Mouse (Mus musculus) megakaryocyte, embryonic 14.5 days (primary cell): Measurements from ENCODE around the gene Lrrc75a. TPM values are rescaled to one million over a fixed set of nuclear protein-coding genes. Genes with fewer than 3 reads are reported as not detected.
A peak's percentile ranks its signal among the peaks of the same experiment; 100 is the strongest.

Experiments used
- H3K27me3 ChIP-seq: replicated peaks from 2 replicates; pipeline ENCODE3; 2012; ENCODE audit warnings: inconsistent platforms
- H3K36me3 ChIP-seq: replicated peaks from 2 replicates; pipeline ENCODE3; 2012; ENCODE audit warnings: low read length, inconsistent platforms, mixed read lengths
- H3K4me1 ChIP-seq: 2 replicates; pipeline ENCODE4 v1.6.1; 2012; ENCODE audit warnings: inconsistent platforms
- H3K4me3 ChIP-seq: replicated peaks from 2 replicates; pipeline ENCODE3; 2012; ENCODE audit warnings: moderate library complexity, mild to moderate bottlenecking, inconsistent platforms
- H3K9me3 ChIP-seq: 2 replicates; pipeline ENCODE4 v1.6.1; 2012; ENCODE audit warnings: inconsistent platforms
- FLI1 ChIP-seq: IDR thresholded peaks from 2 replicates; pipeline ENCODE4 v1.6.1; 2012; ENCODE audit warnings: low read length, inconsistent platforms, mixed read lengths
- GATA1 ChIP-seq: IDR thresholded peaks from 3 replicates; pipeline ENCODE4 v1.6.1; 2012; ENCODE audit warnings: mixed read lengths, low read length, inconsistent platforms, borderline replicate concordance
- polyA plus RNA-seq: library from polyadenylated mRNA; stranded (reverse); fragments of >175 nt; gene quantifications from 2 replicates; pipeline ENCODE4 v1.2.3, GENCODE M21; 2012; ENCODE audit warnings: low replicate concordance; ENCODE audit not compliant: insufficient read depth

Gene Lrrc75a
- 4.6 and 8.6 TPM in 2 replicates for polyA plus RNA-seq

DNA sequence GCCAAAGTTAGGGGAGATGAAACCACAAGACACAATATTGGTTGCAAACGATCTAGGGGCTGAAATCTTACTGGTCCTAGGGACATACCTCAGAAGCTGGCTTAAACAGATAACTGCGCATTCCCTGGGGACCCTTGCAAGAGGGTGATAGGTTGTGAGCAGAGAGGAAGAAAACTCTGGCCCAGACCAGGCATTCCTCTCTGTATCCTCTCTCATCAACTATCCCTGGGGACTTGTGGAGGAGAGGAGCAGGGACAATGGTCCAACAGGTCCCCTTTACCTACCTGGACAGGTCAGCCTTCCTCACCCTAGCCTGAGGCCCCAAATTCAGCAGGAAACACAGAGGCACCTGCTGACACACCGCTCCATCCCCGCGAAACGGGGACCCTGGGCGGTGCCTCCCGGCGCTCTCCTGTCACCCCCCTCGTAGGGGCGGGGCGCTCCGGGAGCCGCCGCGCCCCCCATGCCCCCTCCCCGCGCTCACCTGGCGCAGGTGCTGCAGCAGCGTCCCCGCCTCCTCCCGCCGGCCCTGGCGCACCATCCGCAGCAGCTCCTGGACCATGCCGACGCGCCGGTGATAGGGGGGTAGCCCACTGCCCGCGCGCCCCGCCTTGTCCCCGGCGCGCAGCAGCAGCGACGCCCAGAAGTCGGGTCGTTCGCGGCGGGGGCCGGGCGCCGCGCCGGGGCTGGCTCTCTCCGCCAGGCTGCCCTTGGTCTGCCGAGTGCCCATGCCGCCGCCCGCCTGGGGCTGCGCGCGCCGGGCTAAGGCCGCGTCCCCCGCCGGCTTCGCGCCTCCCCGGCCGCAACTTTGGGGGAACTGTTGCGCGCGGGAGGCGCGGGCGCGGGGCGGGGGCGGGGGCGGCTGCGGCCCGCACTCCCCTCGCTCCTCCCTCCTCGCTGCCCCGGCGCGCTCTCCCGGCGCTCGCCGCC lies at the start of gene Lrrc75a:
Gene Lrrc75a, minus strand, starts transcription at position 863 of the 930 bp plus-strand sequence.
- Histone ChIP-seq H3K27me3 (no peaks in the 10 kb centered on the region), H3K4me1 (peaks cover 81% of the 10 kb centered on the region), H3K4me3 (peak within 1 kb of the TSS; percentile 96), H3K36me3 (peaks cover 25% of the 10 kb centered on the region), H3K9me3 (no peaks in the 10 kb centered on the region)
- TF ChIP-seq FLI1 (no peak), GATA1 (no peak)

DNA sequence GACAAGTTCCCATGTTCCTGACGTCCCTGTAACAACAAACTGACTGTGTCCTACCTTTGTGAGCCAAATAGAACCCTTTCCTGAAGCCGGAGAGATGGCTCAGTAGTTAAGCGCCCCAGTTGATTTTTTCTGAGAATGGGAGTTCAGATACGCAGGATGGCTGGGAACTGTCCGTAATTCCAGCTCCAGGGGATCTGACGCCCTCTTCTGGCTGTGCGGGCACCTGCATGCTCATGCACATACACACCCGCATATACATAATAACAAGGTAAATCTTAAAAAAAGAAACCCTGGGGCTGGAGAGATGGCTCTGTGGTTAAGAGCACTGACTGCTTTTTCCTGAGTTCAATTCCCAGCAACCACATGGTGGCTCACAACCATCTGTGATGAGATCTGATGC lies 46.8 kb upstream of the Lrrc75a start:
- TF ChIP-seq FLI1 = no peak

DNA sequence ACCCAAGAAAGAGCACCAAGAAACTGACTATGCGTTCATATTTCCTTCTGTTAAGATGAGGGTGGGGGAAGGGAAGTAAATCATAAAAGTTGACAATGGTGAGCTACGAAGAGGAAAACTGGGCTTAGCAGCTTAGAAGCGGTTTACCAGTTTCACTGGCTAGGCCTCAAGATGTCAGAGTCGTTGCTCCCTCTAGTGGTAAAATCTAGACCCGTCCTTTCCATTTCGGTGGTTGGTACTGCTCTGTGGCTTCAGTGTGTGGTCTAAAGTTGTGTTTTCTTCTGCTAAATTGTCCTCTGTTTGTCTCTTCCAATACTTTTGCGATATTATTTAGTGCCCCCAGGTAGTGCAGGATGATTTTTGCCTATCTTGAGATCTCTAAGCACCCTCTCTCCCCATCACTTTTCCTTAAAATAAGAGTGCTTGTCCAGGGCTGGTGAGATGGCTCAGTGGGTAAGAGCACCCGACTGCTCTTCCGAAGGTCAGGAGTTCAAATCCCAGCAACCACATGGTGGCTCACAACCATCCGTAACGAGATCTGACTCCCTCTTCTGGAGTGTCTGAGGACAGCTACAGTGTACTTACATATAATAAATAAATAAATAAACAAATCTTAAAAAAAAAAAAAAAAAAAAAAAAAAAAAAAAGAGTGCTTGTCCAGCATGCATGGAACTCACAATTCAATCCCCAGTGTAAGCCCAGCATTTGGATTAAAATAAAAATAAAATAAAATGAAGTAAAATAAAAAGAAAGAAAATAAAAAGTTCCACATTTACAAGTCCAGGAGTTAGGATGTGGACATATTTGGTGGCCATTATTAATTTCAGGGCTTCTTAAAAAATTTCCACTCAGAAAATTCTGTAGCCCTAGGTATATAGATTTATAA lies 45.2 kb upstream of the Lrrc75a start:
- TF ChIP-seq GATA1 (no peak), FLI1 (no peak)
- peaks cover 4% of the 10 kb centered on the region for H3K27me3 ChIP-seq
- H3K36me3 ChIP-seq = no peaks in the 10 kb centered on the region
- H3K9me3 ChIP-seq = peaks cover 3% of the 10 kb centered on the region; the same call in 1 of the 2 replicates
- no peak overlapping the region for H3K4me3 ChIP-seq
- peaks cover 21% of the 10 kb centered on the region for H3K4me1 ChIP-seq

More for the DNA sequence above, 46.8 kb upstream of the Lrrc75a start:
- Histone ChIP-seq H3K27me3 (peaks cover 6% of the 10 kb centered on the region), H3K9me3 (peaks cover 3% of the 10 kb centered on the region; the same call in 1 of the 2 replicates), H3K36me3 (no peaks in the 10 kb centered on the region), H3K4me3 (no peak overlapping the region), H3K4me1 (peaks cover 21% of the 10 kb centered on the region)

DNA sequence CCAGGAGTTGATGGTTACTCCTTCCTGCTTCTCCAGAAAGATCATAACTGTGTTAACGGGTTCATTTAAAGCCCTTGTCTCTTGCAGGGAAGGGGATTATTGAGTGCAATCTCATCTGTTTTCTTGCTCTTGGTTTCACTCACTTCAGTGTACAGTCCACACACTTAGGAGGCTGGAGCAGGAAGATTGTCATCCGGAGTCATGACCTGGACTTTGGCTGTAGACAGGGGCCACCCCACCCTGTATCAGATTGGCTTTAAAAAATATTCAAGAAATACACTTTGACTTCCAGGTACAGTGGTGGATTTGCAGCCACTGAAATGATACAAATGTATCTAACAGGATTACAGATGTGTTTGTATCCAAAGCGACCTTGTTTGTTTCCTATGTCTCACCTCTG lies 43.3 kb upstream of the Lrrc75a start:
- TF ChIP-seq FLI1 (no peak), GATA1 (no peak)
- Histone ChIP-seq H3K9me3 (peaks cover 3% of the 10 kb centered on the region; the same call in 1 of the 2 replicates), H3K4me3 (no peak overlapping the region), H3K4me1 (peaks cover 17% of the 10 kb centered on the region), H3K27me3 (peaks cover 1% of the 10 kb centered on the region), H3K36me3 (no peaks in the 10 kb centered on the region)

DNA sequence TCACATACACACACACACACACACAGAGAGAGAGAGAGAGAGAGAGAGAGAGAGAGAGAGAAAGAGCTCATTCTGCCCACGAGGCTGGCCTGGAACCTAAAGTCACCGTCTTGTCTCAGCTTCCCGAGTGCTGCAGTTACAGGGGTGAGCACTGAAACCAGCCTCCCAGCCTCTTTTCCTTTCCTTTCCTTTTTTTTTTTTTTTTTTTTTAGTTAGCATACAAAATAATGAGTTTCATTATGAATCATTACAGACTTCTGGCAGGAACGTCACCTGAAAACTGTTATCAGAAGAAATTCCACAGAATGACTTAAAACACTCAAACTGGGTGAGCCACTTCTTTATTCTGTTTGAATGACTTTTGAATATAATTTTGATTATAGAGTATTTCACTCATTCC lies 31.6 kb upstream of the Lrrc75a start:
- Histone ChIP-seq H3K4me1 (peaks cover 31% of the 10 kb centered on the region), H3K36me3 (no peaks in the 10 kb centered on the region), H3K27me3 (peaks cover 5% of the 10 kb centered on the region), H3K4me3 (no peak overlapping the region), H3K9me3 (no peaks in the 10 kb centered on the region)
- TF ChIP-seq FLI1 = no peak
- no peak for TF ChIP-seq GATA1

DNA sequence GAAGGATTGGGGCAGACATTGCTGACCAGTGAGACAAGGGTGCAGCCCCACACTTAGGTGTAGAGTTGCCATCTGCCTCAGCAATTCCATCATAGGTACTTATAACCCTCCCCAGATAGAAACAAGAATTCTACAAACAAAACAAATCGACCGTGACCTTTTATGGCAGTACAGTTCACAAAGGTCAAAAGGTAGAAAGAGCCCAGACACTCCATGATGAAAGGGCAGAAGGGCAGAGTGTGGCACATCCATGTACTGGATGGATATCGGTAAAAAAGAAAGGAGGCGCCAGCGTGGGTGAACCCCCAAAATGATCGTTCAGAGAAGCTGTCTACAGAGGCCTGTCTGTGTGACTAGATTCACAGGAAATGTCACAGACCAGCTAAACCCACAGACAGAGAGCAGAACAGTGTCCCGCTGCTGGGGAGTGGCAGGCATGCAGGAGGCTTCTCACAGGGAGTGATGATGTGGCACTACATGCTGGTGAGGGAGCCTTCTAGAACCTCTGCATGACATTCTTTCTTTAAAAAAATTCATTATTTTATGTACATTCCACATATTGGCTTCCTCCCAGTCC lies 30.5 kb upstream of the Lrrc75a start:
- Histone ChIP-seq H3K27me3 (peaks cover 2% of the 10 kb centered on the region), H3K36me3 (no peaks in the 10 kb centered on the region), H3K9me3 (no peaks in the 10 kb centered on the region), H3K4me3 (no peak overlapping the region), H3K4me1 (peaks cover 33% of the 10 kb centered on the region)
- TF ChIP-seq GATA1 = no peak
- no peak for TF ChIP-seq FLI1

DNA sequence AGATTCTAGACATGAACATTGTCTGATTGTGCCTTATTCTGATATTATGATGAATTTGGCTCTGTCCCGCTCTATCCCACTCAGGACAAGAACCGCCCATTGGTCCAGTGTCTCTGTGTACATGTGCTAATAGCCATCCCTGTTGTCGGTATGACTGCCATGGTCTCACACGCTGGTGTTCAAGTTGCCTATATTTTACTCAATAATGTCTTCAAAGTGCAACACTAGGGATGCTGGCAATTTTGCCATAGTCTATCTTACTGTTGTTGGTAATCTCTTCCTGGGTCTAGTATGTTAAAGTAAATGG lies 27.9 kb upstream of the Lrrc75a start:
- Histone ChIP-seq H3K4me3 (no peak overlapping the region), H3K9me3 (no peaks in the 10 kb centered on the region), H3K36me3 (no peaks in the 10 kb centered on the region), H3K27me3 (no peaks in the 10 kb centered on the region), H3K4me1 (peaks cover 45% of the 10 kb centered on the region)
- TF ChIP-seq FLI1 (no peak), GATA1 (no peak)

DNA sequence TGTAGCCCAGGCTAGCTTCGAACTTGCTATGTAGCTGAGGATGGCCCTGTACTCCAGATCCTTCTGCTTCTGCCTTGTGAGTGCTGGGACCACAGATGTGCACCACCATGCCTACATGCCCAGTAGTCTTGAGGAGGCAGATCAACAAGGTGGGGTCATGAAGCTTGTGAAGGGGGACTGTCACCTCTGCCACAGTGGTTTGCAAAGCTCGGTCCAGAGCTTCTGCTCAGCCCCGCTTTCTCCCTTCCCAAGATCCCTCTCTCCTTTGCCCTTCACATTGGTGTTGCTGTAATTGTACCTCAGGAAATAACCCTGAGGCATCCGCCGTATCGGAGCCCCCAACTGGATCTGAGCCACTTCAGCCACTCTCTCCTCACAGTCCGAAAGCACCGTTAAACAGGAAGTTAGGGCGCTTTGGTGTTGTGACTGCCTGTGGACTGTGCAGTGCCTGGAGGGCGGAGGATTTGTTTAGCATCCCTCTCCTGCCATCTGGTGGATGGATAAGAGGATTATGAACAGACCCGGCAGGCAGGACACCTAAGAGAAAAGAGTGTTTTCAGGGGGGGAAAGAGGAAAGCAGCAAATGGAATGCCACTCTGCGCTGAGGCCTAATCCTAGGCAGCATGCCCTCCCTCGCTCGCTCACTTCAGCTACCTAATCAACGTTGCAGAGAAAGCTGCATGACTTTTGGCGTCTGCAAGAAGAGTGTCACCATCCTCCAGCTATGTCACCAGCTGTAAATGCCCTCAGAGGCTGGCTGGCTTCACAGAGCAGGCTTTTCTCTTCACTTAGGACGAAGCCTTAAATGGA lies 27.4 kb upstream of the Lrrc75a start:
- no peaks in the 10 kb centered on the region for H3K9me3 ChIP-seq
- TF ChIP-seq GATA1 = no peak
- no peak for TF ChIP-seq FLI1
- H3K4me3 ChIP-seq = peak overlapping the region; percentile 88
- H3K4me1 ChIP-seq = peaks cover 45% of the 10 kb centered on the region
- H3K36me3 ChIP-seq = no peaks in the 10 kb centered on the region
- H3K27me3 ChIP-seq = peaks cover 1% of the 10 kb centered on the region

DNA sequence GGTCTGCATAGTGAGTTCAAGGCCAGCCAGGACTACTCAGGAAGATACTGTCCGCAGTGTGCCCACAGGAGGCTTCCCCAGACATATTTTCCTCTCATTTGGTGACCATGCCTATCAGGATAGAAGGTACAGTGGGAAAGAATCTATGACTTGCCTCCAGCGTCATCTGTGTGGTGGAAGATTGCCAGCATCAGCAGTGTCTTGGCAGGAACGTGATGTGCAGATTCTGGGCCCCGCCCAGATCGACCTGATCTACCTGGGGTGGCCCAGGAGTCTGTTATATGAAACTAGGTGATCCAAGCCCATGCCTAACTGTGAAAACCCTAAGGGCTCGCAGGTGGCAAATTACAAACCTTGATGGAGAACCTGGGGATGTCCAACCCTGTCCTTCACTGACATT lies 21.7 kb upstream of the Lrrc75a start:
- H3K36me3 ChIP-seq = peaks cover 20% of the 10 kb centered on the region
- TF ChIP-seq FLI1 = no peak
- no peak for TF ChIP-seq GATA1
- peaks cover 5% of the 10 kb centered on the region for H3K27me3 ChIP-seq
- H3K9me3 ChIP-seq = no peaks in the 10 kb centered on the region
- H3K4me1 ChIP-seq = peaks cover 21% of the 10 kb centered on the region
- no peak overlapping the region for H3K4me3 ChIP-seq
